Mouse (Mus musculus): ENCODE results near the gene Sac3d1.

The Sac3d1 gene

DNA sequence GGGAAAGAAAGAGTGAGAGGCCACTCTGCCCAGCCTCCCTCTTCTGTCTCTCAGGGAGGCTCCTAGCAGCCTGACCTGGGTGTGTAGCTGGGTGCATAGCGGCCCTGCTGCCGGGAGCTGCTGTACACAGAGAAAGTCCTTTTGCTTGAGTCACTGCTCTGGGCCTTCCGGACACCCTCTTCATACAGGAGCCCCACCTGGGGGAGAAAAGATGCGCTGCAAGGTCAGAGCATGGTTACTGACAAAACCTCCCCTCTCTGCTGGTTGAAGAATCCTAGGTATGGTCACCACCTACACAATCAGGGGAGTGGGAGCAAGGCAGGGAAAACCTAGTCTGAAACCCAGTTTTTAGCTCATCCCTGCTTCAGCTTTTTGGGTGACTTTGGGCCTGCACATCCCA is 49.5 kb downstream of the Sac3d1 start:
- DNase-seq: no peak

DNA sequence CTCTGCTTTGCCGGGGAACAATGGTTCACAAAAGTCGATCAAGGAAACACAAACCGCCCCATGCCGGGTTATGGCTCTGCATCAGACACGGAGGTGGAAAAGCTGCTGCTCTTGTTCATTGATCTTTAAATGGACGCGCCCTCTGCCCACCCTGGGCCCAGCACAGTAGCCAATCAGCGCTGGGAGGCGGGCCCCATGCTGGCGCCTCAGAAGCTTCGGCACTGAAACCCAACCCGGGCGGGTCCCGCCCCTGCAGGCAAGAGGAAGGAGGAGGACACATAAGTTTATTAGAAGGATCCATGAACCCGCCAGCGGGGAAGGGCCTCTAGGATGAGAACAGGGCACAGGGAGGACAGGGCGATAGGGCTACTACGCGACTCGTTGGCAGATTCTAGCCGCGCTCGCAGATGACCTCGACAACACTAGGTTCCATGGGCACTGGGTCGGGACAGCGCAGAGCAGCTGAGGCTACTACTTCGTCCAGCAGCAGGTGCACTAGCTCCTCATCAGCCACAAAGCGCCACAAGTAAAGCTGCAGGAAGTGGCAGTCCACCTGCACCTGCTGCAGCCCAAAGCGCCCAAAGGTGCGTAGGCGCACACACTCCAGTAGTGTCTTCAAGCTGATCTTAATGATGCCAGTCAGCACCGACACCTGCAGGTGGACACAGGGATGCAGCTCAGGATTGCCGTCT is 50.6 kb downstream of the Sac3d1 start, which contains the start of gene Tm7sf2:
TSS of gene Tm7sf2 (minus strand) at position 650 of the 692 bp plus-strand sequence.
- DNase-seq: peak; percentile 93

DNA sequence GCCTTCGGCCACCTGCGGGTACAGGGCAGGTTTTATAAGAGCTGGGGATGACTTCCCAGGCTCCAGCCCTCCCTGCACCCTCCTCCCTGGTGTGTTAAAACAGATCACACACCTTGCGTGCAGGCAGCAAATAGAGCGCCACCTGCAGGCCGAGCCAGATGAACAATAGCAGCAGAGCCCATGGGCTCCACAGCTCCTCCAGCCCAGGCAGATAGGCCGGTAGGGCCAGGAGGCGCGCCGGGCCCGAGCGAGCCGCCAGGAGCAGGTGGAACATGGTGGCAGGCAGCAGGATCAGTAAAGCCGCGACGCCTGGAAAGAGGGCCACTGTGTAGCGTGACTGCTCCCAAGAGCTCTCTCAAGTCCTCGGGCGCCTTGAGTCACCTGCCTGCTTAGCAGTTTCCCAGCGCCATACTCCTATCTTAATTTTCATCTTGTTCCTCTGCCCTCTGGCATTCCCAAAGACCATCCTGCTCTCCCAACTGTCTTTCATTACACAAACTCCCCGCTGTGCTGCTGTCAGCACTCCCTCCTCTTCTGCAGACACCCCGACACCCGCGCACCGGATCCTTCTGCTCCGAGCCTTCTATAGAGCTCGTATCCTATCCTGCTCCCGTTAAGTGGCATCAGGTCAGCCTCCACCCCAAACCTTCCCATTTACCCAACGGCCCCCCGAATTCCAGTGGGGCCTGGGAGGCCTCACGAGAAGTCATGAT is 51.3 kb downstream of the Sac3d1 start:
- DNase-seq: peak; percentile 84

DNA sequence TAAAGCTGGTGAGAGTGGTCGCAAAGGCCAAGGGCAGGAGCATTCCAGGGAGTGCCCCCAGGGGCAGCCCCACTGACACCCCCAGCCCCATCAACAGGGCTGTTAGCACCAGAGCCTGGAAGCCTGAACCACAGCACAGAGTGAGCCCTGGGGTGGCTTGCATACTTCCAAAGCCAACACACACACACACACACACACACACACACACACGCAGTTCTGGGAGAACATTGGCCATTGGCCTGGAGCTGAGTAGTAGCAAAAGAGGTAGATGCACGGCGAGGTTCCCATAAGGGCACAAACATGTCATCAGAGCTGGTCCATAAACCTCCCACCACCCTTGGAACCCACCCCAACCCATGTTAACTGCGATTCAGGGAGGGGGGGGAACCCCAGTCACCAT is 51.9 kb downstream of the Sac3d1 start:
- DNase-seq: no peak

Measured in kidney, adult 11 months (tissue).